Mouse (Mus musculus): Measurements from ENCODE around the gene Tnpo1. TPM values are rescaled to one million over a fixed set of nuclear protein-coding genes. Genes with fewer than 3 reads are reported as not detected.

The Tnpo1 gene
- polyA plus RNA-seq, 1 experiment: 44.1 TPM

- no peak overlapping the region for H3K4me3 ChIP-seq (ENCODE audit: insufficient read depth, poor library complexity, severe bottlenecking)
- H3ac ChIP-seq (ENCODE audit: control insufficient read depth, insufficient read length, low read depth): no peak overlapping the region
Measured at GRCm38 (mm10) chr13:98867810-98868209, 58.4 kb downstream of the Tnpo1 start.

GRCm38 (mm10) chr13:98855291-98855690 is 70.9 kb downstream of the Tnpo1 start:
- H3K27me3 ChIP-seq (ENCODE audit: control insufficient read depth, insufficient read depth, insufficient read length): no peaks in the 10 kb centered on the region
- peaks cover 10% of the 10 kb centered on the region for H3K79me2 ChIP-seq (ENCODE audit: control insufficient read depth, insufficient read depth)
- peaks cover 95% of the 10 kb centered on the region for H3K36me3 ChIP-seq (ENCODE audit: control insufficient read depth, insufficient read depth)
- TF ChIP-seq FOSL1 (IDR thresholded peaks at IDR 0.05; ENCODE audit: insufficient read depth, low read length, poor library complexity, severe bottlenecking) (no peak), CTCF (IDR thresholded peaks at IDR 0.05; ENCODE audit: control insufficient read depth, insufficient read depth, insufficient read length) (no peak), USF1 (IDR thresholded peaks at IDR 0.05; ENCODE audit: low read depth) (no peak), MYOD1 (IDR thresholded peaks at IDR 0.05; ENCODE audit: control insufficient read depth, insufficient read length, low read depth) (no peak), MAX (IDR thresholded peaks at IDR 0.05) (no peak), CEBPB (IDR thresholded peaks at IDR 0.05; ENCODE audit: low read depth) (no peak), MYOG (IDR thresholded peaks at IDR 0.05; ENCODE audit: control insufficient read depth, extremely low read depth, insufficient read length) (no peak)
- H3ac ChIP-seq (ENCODE audit: control insufficient read depth, insufficient read length, low read depth): no peak overlapping the region
- peaks cover 2% of the 10 kb centered on the region for H3K79me3 ChIP-seq (ENCODE audit: low read depth)
- H3K4me3 ChIP-seq (ENCODE audit: insufficient read depth, poor library complexity, severe bottlenecking): no peak overlapping the region

More at GRCm38 (mm10) chr13:98867810-98868209, 58.4 kb downstream of the Tnpo1 start:
- TF ChIP-seq MYOG (IDR thresholded peaks at IDR 0.05; ENCODE audit: control insufficient read depth, extremely low read depth, insufficient read length): no peak
- TF ChIP-seq MAX (IDR thresholded peaks at IDR 0.05): no peak
- TF ChIP-seq CEBPB (IDR thresholded peaks at IDR 0.05; ENCODE audit: low read depth): no peak
- no peak for TF ChIP-seq MYOD1 (IDR thresholded peaks at IDR 0.05; ENCODE audit: control insufficient read depth, insufficient read length, low read depth)
- no peak for TF ChIP-seq FOSL1 (IDR thresholded peaks at IDR 0.05; ENCODE audit: insufficient read depth, low read length, poor library complexity, severe bottlenecking)
- no peak for TF ChIP-seq CTCF (IDR thresholded peaks at IDR 0.05; ENCODE audit: control insufficient read depth, insufficient read depth, insufficient read length)
- TF ChIP-seq USF1 (IDR thresholded peaks at IDR 0.05; ENCODE audit: low read depth): no peak
- Histone ChIP-seq H3K27me3 (ENCODE audit: control insufficient read depth, insufficient read depth, insufficient read length) (no peaks in the 10 kb centered on the region), H3K79me3 (ENCODE audit: low read depth) (peaks cover 14% of the 10 kb centered on the region), H3K79me2 (ENCODE audit: control insufficient read depth, insufficient read depth) (peaks cover 25% of the 10 kb centered on the region), H3K36me3 (ENCODE audit: control insufficient read depth, insufficient read depth) (peaks cover 97% of the 10 kb centered on the region)

GRCm38 (mm10) chr13:98845794-98846193 is 80.4 kb downstream of the Tnpo1 start:
- H3K36me3 ChIP-seq (ENCODE audit: control insufficient read depth, insufficient read depth): peaks cover 98% of the 10 kb centered on the region
- H3K4me3 ChIP-seq (ENCODE audit: insufficient read depth, poor library complexity, severe bottlenecking): no peak overlapping the region
- no peaks in the 10 kb centered on the region for H3K27me3 ChIP-seq (ENCODE audit: control insufficient read depth, insufficient read depth, insufficient read length)
- no peak overlapping the region for H3ac ChIP-seq (ENCODE audit: control insufficient read depth, insufficient read length, low read depth)
- peaks cover 6% of the 10 kb centered on the region for H3K79me3 ChIP-seq (ENCODE audit: low read depth)
- TF ChIP-seq FOSL1 (IDR thresholded peaks at IDR 0.05; ENCODE audit: insufficient read depth, low read length, poor library complexity, severe bottlenecking): no peak
- TF ChIP-seq CEBPB (IDR thresholded peaks at IDR 0.05; ENCODE audit: low read depth): no peak
- TF ChIP-seq USF1 (IDR thresholded peaks at IDR 0.05; ENCODE audit: low read depth): no peak
- TF ChIP-seq MYOG (IDR thresholded peaks at IDR 0.05; ENCODE audit: control insufficient read depth, extremely low read depth, insufficient read length): no peak
- no peak for TF ChIP-seq MYOD1 (IDR thresholded peaks at IDR 0.05; ENCODE audit: control insufficient read depth, insufficient read length, low read depth)
- no peak for TF ChIP-seq MAX (IDR thresholded peaks at IDR 0.05)
- no peak for TF ChIP-seq CTCF (IDR thresholded peaks at IDR 0.05; ENCODE audit: control insufficient read depth, insufficient read depth, insufficient read length)
- peaks cover 10% of the 10 kb centered on the region for H3K79me2 ChIP-seq (ENCODE audit: control insufficient read depth, insufficient read depth)

GRCm38 (mm10) chr13:98836423-98837088 is 89.6 kb downstream of the Tnpo1 start:
- H3K79me3 ChIP-seq (ENCODE audit: low read depth): no peaks in the 10 kb centered on the region
- no peak overlapping the region for H3ac ChIP-seq (ENCODE audit: control insufficient read depth, insufficient read length, low read depth)
- peaks cover 36% of the 10 kb centered on the region for H3K36me3 ChIP-seq (ENCODE audit: control insufficient read depth, insufficient read depth)
- TF ChIP-seq USF1 (IDR thresholded peaks at IDR 0.05; ENCODE audit: low read depth): no peak
- no peak for TF ChIP-seq CTCF (IDR thresholded peaks at IDR 0.05; ENCODE audit: control insufficient read depth, insufficient read depth, insufficient read length)
- TF ChIP-seq MYOG (IDR thresholded peaks at IDR 0.05; ENCODE audit: control insufficient read depth, extremely low read depth, insufficient read length): no peak
- TF ChIP-seq MAX (IDR thresholded peaks at IDR 0.05): no peak
- TF ChIP-seq FOSL1 (IDR thresholded peaks at IDR 0.05; ENCODE audit: insufficient read depth, low read length, poor library complexity, severe bottlenecking): no peak
- TF ChIP-seq CEBPB (IDR thresholded peaks at IDR 0.05; ENCODE audit: low read depth): no peak
- no peak for TF ChIP-seq MYOD1 (IDR thresholded peaks at IDR 0.05; ENCODE audit: control insufficient read depth, insufficient read length, low read depth)
- H3K4me3 ChIP-seq (ENCODE audit: insufficient read depth, poor library complexity, severe bottlenecking): no peak overlapping the region
- no peaks in the 10 kb centered on the region for H3K27me3 ChIP-seq (ENCODE audit: control insufficient read depth, insufficient read depth, insufficient read length)
- no peaks in the 10 kb centered on the region for H3K79me2 ChIP-seq (ENCODE audit: control insufficient read depth, insufficient read depth)

GRCm38 (mm10) chr13:98835740-98836139 is 90.4 kb downstream of the Tnpo1 start:
- H3K27me3 ChIP-seq (ENCODE audit: control insufficient read depth, insufficient read depth, insufficient read length): no peaks in the 10 kb centered on the region
- TF ChIP-seq CTCF (IDR thresholded peaks at IDR 0.05; ENCODE audit: control insufficient read depth, insufficient read depth, insufficient read length) (no peak), MYOD1 (IDR thresholded peaks at IDR 0.05; ENCODE audit: control insufficient read depth, insufficient read length, low read depth) (no peak), MYOG (IDR thresholded peaks at IDR 0.05; ENCODE audit: control insufficient read depth, extremely low read depth, insufficient read length) (no peak), FOSL1 (IDR thresholded peaks at IDR 0.05; ENCODE audit: insufficient read depth, low read length, poor library complexity, severe bottlenecking) (no peak), CEBPB (IDR thresholded peaks at IDR 0.05; ENCODE audit: low read depth) (no peak), MAX (IDR thresholded peaks at IDR 0.05) (no peak), USF1 (IDR thresholded peaks at IDR 0.05; ENCODE audit: low read depth) (no peak)
- no peak overlapping the region for H3K4me3 ChIP-seq (ENCODE audit: insufficient read depth, poor library complexity, severe bottlenecking)
- H3K36me3 ChIP-seq (ENCODE audit: control insufficient read depth, insufficient read depth): peaks cover 28% of the 10 kb centered on the region
- H3K79me3 ChIP-seq (ENCODE audit: low read depth): no peaks in the 10 kb centered on the region
- no peak overlapping the region for H3ac ChIP-seq (ENCODE audit: control insufficient read depth, insufficient read length, low read depth)
- H3K79me2 ChIP-seq (ENCODE audit: control insufficient read depth, insufficient read depth): no peaks in the 10 kb centered on the region
